ENCODE assay signal across 8 mouse cellular contexts in the genomic region with DNA sequence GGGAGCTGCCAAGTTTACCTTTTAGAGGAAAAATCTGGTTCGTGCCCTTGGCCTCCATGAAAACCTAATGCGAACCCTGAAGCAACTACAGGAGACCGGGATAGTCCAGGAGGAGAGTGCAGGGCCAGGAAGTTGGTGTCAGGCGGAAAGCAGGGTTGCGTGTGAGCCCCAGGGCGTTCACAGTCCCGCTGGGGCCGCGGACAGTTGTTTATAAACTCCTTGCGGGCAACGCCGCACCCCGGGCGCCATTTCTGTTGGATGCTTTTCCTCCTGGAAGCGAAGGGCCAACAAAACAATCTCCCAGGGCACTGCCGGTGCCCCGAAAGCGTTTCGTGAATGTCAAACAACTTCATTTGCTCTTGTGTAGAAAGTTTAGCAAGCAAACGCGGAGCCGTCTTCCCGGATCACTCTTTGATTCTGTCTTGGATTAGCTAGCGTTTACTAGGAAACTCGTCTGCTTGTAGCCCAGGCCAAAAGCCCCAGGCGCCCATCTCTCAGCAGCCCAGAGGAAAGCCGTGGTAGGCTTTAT. TPM values are rescaled to one million over a fixed set of nuclear protein-coding genes. Genes with fewer than 3 reads are reported as not detected.
DNase-seq lines count a peak whose midpoint lies in the region; ATAC-seq and TF ChIP-seq lines count a peak whose summit lies in the region.

No protein-coding gene starts in this region.

- ATAC-seq in forebrain, postnatal 0 days = no peak
- no peak for ATAC-seq in hindbrain, embryonic 11.5 days (ENCODE audit: low FRiP score)
- ATAC-seq in liver, postnatal 0 days = no peak

- peak; percentile 54 for DNase-seq in forebrain, embryonic 10.5 days (ENCODE audit: extremely low spot score, low spot score)
- DNase-seq in forebrain, postnatal 0 days = no peak
- DNase-seq in ZHBTc4 (ENCODE audit: low read depth, low spot score) = peak; percentile 64
- DNase-seq in hindbrain, embryonic 11.5 days (ENCODE audit: low spot score) = peak; percentile 67
- no peak for DNase-seq in liver, postnatal 0 days
- no peak for DNase-seq in thymus, adult 2 months
- no peak for DNase-seq in cerebellum, adult 11-12 months
- DNase-seq in spleen, adult 18-20 months = no peak

- H3K36me3 ChIP-seq in forebrain, embryonic 10.5 days (replicated peaks) = no peaks in the 10 kb centered on the region
- no peaks in the 10 kb centered on the region for H3K36me3 ChIP-seq in forebrain, postnatal 0 days (ENCODE audit: insufficient read depth)
- H3K36me3 ChIP-seq in hindbrain, embryonic 11.5 days (ENCODE audit: control insufficient read depth, insufficient read depth, low read length) = no peaks in the 10 kb centered on the region
- H3K36me3 ChIP-seq in liver, postnatal 0 days (replicated peaks; ENCODE audit: insufficient read depth, low read length) = no peaks in the 10 kb centered on the region
- H3K36me3 ChIP-seq in thymus, adult 2 months (ENCODE audit: control insufficient read depth, insufficient read depth, low read length) = no peaks in the 10 kb centered on the region

- H3K27ac ChIP-seq in forebrain, embryonic 10.5 days = peak overlapping the region; percentile 78
- H3K27ac ChIP-seq in forebrain, postnatal 0 days (ENCODE audit: low read depth, low read length) = no peak overlapping the region
- H3K27ac ChIP-seq in hindbrain, embryonic 11.5 days (ENCODE audit: low read depth, low read length) = no peak overlapping the region
- no peak overlapping the region for H3K27ac ChIP-seq in liver, postnatal 0 days (ENCODE audit: low read depth)
- no peak overlapping the region for H3K27ac ChIP-seq in thymus, adult 2 months (ENCODE audit: control insufficient read depth, insufficient read depth, low read length)

- no peak overlapping the region for H3K9ac ChIP-seq in forebrain, postnatal 0 days
- H3K9ac ChIP-seq in hindbrain, embryonic 11.5 days (ENCODE audit: low read depth, low read length) = no peak overlapping the region
- no peak overlapping the region for H3K9ac ChIP-seq in liver, postnatal 0 days (replicated peaks)

- peak overlapping the region; percentile 54 for H3K4me3 ChIP-seq in forebrain, embryonic 10.5 days
- H3K4me3 ChIP-seq in forebrain, postnatal 0 days (ENCODE audit: low read depth, low read length) = no peak overlapping the region
- H3K4me3 ChIP-seq in hindbrain, embryonic 11.5 days (ENCODE audit: low read depth, low read length) = peak overlapping the region; percentile 18
- no peak overlapping the region for H3K4me3 ChIP-seq in liver, postnatal 0 days (ENCODE audit: low read depth, low read length)
- no peak overlapping the region for H3K4me3 ChIP-seq in thymus, adult 2 months (ENCODE audit: control insufficient read depth, insufficient read depth, low read length)

- no peak for TF ChIP-seq CTCF in forebrain, postnatal 0 days (IDR thresholded peaks at IDR 0.05; ENCODE audit: low read depth)
- TF ChIP-seq CTCF in liver, postnatal 0 days (IDR thresholded peaks at IDR 0.05; ENCODE audit: low read depth) = no peak
- no peak for TF ChIP-seq CTCF in thymus, adult 2 months (IDR thresholded peaks at IDR 0.05; ENCODE audit: borderline replicate concordance, control insufficient read depth, extremely low read depth, insufficient read depth, low read length, poor library complexity)

- peaks cover 100% of the 10 kb centered on the region for H3K27me3 ChIP-seq in forebrain, embryonic 10.5 days (ENCODE audit: poor library complexity, severe bottlenecking)
- H3K27me3 ChIP-seq in forebrain, postnatal 0 days (ENCODE audit: insufficient read depth, low read length) = peaks cover 91% of the 10 kb centered on the region
- peaks cover 92% of the 10 kb centered on the region for H3K27me3 ChIP-seq in hindbrain, embryonic 11.5 days (ENCODE audit: control insufficient read depth, insufficient read depth, low read length)
- H3K27me3 ChIP-seq in liver, postnatal 0 days (ENCODE audit: insufficient read depth, low read length) = peaks cover 93% of the 10 kb centered on the region
- H3K27me3 ChIP-seq in thymus, adult 2 months (ENCODE audit: control insufficient read depth, insufficient read depth, low read length) = peaks cover 19% of the 10 kb centered on the region

- H3K4me2 ChIP-seq in forebrain, postnatal 0 days (ENCODE audit: low read depth) = no peak overlapping the region
- H3K4me2 ChIP-seq in hindbrain, embryonic 11.5 days (replicated peaks; ENCODE audit: low read depth, low read length) = peak overlapping the region; percentile 39
- H3K4me2 ChIP-seq in liver, postnatal 0 days (ENCODE audit: low read depth, low read length) = peak overlapping the region; percentile 13; the same call in 1 of the 2 replicates

- H3K9me3 ChIP-seq in forebrain, embryonic 10.5 days = no peaks in the 10 kb centered on the region
- H3K9me3 ChIP-seq in forebrain, postnatal 0 days (ENCODE audit: low read length) = no peaks in the 10 kb centered on the region
- H3K9me3 ChIP-seq in hindbrain, embryonic 11.5 days (ENCODE audit: control insufficient read depth, low read length) = no peaks in the 10 kb centered on the region
- H3K9me3 ChIP-seq in liver, postnatal 0 days (ENCODE audit: low read length) = no peaks in the 10 kb centered on the region

- H3K4me1 ChIP-seq in forebrain, embryonic 10.5 days = peaks cover 55% of the 10 kb centered on the region
- no peaks in the 10 kb centered on the region for H3K4me1 ChIP-seq in forebrain, postnatal 0 days (ENCODE audit: insufficient read depth)
- peaks cover 14% of the 10 kb centered on the region for H3K4me1 ChIP-seq in hindbrain, embryonic 11.5 days (replicated peaks; ENCODE audit: control insufficient read depth, insufficient read depth, low read length)
- H3K4me1 ChIP-seq in liver, postnatal 0 days (ENCODE audit: insufficient read depth) = peaks cover 7% of the 10 kb centered on the region; the same call in 1 of the 2 replicates
- H3K4me1 ChIP-seq in thymus, adult 2 months (replicated peaks; ENCODE audit: control insufficient read depth, insufficient read depth, low read length) = no peaks in the 10 kb centered on the region

- no peak for TF ChIP-seq EP300 in liver, postnatal 0 days (IDR thresholded peaks at IDR 0.05; ENCODE audit: low read depth)

- TF ChIP-seq POLR2A in thymus, adult 2 months (IDR thresholded peaks at IDR 0.05; ENCODE audit: control insufficient read depth, extremely low read depth, insufficient read depth, low read length, poor library complexity) = no peak

- under 1% methylated on average over 27 of the region's 27 CpGs for WGBS in forebrain, embryonic 10.5 days
- WGBS in forebrain, postnatal 0 days = 3% methylated on average over 27 of the region's 27 CpGs
- 0% methylated on average over 27 of the region's 27 CpGs for WGBS in hindbrain, embryonic 11.5 days
- 1% methylated on average over 27 of the region's 27 CpGs for WGBS in liver, postnatal 0 days (ENCODE audit: insufficient replicate concordance)
- 5% methylated on average over 27 of the region's 27 CpGs for WGBS in thymus, adult 2 months

RNA-seq across cellular contexts. Expression of a gene that starts 11.1 kb away (rescaled TPM):
- 1.2 and 1.3 TPM in 2 replicates for polyA plus RNA-seq in forebrain, embryonic 10.5 days (2016; fragmentation: Nextera tagmentation; extraction: Ambion mirVana)
- total RNA-seq in forebrain, postnatal 0 days (2014; rRNA removed) = 0.69 TPM in 1 of 2 replicates, not detected in the other
- polyA plus RNA-seq in forebrain, postnatal 0 days (2015; fragmentation: Nextera tagmentation; extraction: Ambion mirVana) = 0.74 and 1.6 TPM in 2 replicates
- polyA plus RNA-seq in hindbrain, embryonic 11.5 days (2014; fragmentation: Nextera tagmentation; extraction: Ambion mirVana) = 0.78 and 0.94 TPM in 2 replicates
- 0.63 and 0.84 TPM in 2 replicates for polyA plus RNA-seq in liver, postnatal 0 days (2015; fragmentation: Nextera tagmentation; extraction: Ambion mirVana)
- polyA plus RNA-seq in thymus, adult 2 months (2012; rRNA removed) = 1.2 and 2.4 TPM in 2 replicates

Comparison
In these comparisons a context has a peak if more than half of its experiments do, and no peak if none do; other contexts are left out.
1. DNase-seq: peak in forebrain, embryonic 10.5 days (single experiment), ZHBTc4 (single experiment) and hindbrain, embryonic 11.5 days (single experiment); none in forebrain, postnatal 0 days (single experiment), liver, postnatal 0 days (single experiment), thymus, adult 2 months (single experiment), cerebellum, adult 11-12 months (single experiment) and spleen, adult 18-20 months (0 of 2).
2. H3K4me3 ChIP-seq: peak in forebrain, embryonic 10.5 days (single experiment) and hindbrain, embryonic 11.5 days (single experiment); none in forebrain, postnatal 0 days (single experiment), liver, postnatal 0 days (single experiment) and thymus, adult 2 months (single experiment).